Mouse (Mus musculus) cerebellum, postnatal 14 days (tissue): ENCODE data around the gene Arl4d.
A peak's percentile ranks its signal among the peaks of the same experiment; 100 is the strongest.
"Not testable (repeated sequence)": the region's sequence is repeated elsewhere in the genome, so short reads cannot be mapped to it uniquely, and the experiment has no call there.

Source experiments
- DNase-seq, 2 experiments: peaks; one replicate each; pipeline ENCODE4 v3.0.0; 2021; ENCODE audit warnings: mixed read lengths in 2 of 2

The Arl4d gene

DNA sequence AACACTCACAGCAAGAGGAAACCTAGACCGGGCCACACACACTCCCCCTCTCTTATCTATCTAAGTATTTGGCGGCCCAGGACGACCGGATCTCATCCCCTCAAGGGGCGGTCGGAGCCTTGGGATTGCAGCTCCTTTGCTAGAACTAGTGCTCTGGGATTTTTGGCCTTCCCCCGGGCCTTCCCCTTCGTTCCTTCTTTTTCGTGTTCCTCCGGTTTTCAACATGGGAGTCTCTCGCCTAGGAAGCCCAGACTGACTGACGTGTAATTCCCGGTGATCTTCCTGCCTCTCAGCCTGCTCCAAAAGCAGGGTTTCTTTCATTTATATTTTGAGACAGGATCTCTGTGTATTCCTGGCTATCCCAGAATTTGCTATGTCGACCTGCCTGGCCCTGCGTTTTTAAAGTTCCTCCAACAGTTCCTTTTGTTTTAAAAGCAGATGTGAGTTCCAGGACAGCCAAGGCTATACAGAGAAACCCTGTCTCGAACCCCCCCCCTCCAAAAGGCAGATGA lies 19.0 kb upstream of the Arl4d start:
- DNase-seq, result not testable (repeated sequence)

GRCm38 (mm10) chr11:101647093-101647492 lies 18.2 kb upstream of the Arl4d start:
- not testable (repeated sequence) for DNase-seq

- no peak for DNase-seq
Observed at GRCm38 (mm10) chr11:101656356-101656755, 9.0 kb upstream of the Arl4d start.

DNA sequence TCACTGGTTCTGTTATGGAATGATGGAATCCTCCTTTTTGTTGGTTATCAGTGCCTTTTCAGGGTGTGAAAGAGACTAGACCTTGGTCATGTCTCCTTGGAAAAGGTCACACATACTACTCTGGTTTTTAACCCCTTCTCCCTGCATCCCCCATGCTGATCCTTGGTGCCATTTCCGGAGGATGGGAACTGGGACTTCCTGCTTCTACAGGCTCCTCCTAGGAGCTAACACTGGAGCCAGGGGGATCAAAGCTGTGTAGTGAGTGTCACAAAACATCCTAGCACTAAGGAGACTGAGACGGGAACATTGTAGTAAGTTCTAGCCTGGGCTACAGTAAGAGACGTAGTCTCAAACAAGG lies 7.8 kb upstream of the Arl4d start:
- DNase-seq, result peak in 1 of 2 experiments; percentile 56

GRCm38 (mm10) chr11:101657886-101658750 lies 7.2 kb upstream of the Arl4d start:
- peak; percentile 89 to 91 for DNase-seq

GRCm38 (mm10) chr11:101658751-101659558 lies 6.4 kb upstream of the Arl4d start:
- DNase-seq, result peak; percentile 74 to 83

- no peak for DNase-seq
Observed at GRCm38 (mm10) chr11:101661191-101661590, 4.2 kb upstream of the Arl4d start.

DNA sequence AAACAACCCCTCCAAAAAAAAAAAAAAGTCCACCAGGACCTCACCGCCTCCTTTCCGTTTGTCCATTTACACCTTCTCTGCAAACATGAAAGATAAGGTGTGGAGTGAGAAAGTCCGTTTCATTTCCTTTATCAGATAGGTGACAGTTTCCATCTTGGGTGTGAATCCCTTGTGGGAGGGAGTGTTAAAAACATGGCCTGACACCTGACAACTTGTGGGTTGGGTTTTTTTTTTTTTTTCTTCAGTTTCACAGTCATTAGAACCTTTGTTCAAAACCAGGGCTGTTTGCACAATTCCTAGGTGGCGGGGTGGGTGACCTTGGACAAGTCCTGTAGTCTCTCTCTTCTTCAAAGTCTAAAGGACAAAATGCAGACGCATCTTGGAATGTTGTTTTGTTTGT lies 3.6 kb upstream of the Arl4d start:
- DNase-seq, result no peak

DNA sequence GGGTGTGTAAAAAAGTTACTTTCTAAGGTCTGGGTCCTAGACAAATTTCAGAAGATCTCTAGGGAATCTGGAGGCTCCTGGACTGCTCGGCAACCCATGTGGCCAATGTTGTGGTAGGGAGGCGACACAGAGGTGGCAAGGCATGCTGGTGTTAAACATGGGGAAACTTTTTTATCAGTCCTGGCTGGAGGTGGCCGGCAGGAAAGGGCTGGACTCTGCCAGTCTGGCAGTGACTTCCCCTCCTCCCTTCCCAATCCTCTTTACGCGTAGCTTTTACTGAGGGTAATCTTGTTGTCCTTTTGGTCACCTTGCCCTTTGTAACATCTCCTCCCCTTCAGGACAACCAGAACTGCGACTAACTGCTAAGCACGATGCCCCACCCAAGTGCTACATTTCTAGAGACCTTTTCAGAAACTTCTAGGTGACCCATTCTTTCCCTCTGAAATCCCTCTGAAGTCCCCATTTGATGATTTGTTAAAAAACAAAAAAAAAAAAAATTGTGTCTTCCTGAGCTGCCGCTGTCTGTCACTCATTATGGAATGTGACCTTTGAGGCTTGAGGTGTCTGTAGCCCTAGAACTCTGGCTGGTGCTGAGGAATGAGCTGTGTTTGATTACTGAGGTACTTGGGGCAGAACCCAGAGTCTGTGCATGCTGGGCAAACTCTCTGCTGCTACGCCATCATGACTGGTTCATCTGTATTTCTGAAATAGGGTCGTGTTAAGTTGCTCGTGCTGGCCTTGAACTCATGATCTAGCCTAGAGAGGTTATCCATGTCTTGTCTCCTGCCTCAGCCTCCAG lies 1.9 kb upstream of the Arl4d start:
- no peak for DNase-seq

- no peak for DNase-seq
Observed at GRCm38 (mm10) chr11:101665636-101665992, 273 bp downstream of the Arl4d start.

DNA sequence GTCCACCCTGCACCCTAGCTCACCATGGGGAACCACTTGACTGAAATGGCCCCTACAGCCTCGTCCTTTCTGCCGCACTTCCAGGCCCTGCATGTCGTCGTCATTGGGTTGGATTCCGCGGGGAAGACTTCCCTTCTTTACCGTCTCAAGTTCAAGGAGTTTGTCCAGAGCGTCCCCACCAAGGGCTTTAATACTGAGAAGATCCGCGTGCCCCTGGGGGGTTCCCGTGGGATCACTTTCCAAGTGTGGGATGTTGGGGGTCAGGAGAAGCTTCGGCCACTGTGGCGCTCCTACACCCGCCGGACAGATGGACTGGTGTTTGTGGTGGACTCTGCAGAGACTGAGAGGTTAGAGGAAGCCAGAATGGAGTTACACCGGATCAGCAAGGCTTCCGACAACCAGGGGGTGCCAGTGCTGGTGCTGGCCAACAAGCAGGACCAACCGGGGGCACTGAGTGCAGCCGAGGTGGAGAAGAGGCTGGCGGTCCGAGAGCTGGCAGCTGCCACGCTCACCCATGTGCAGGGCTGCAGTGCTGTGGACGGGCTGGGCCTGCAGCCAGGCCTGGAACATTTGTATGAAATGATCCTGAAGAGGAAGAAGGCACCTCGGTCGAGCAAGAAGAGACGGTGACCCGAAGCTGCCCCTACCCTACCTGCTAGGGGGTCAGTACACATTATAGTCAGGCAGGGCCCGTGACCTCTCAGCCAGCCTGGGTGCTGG lies 1.4 kb downstream of the Arl4d start:
- DNase-seq, result peak; percentile 55 to 60

DNA sequence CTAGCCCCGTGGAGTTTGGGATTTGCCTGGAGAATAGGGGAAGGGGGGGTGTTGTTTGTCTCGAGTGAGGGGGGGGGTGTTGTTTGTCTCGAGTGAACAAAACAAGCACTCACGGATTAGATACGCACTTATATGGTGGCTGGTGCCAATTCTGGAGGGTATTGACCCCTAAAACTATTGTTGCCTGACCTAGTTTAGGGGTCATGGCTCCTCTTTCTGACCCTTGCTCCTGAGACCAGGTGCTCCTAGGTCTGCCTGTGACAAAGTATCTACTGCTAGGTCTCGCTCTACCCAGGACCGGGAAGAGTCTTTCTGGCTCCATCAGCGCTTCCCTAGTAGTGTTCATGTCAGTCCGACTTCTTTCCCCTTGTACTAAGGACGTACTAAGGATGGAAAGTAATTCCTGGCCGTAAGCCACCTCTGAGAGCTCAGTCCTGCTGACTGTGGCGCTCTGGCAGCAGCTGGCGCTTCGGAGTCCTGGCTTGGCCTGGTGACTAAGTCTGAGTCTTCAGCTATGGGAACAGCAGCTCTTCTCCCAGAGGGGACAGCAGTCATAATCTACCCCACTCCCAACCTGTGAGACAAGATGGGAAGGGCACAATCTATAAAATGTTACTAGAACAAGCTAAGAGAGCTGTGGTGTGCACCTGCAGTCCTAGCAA lies 2.7 kb downstream of the Arl4d start:
- DNase-seq, result peak; percentile 34 to 48

GRCm38 (mm10) chr11:101668546-101669261 lies 3.4 kb downstream of the Arl4d start:
- peak; percentile 27 to 63 for DNase-seq

DNA sequence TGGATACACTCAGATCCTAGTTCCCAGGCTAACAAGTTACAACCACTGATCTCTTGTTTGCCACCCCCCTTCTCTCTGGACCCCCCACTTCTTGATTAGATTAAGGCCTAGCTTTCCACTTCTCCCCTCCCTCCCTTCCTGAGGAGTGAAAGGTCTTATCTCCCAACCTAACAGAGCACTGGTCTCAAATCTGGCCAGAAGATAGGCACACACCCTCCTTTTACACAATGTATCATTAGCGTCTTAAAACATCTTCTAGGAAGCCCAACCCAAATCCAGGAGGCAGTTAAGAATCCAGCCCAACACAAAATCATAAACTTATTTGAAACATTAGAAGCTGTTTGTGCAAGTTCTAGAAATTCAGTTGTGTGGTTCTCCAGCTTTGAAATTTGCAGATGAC lies 5.0 kb downstream of the Arl4d start:
- no peak for DNase-seq

DNA sequence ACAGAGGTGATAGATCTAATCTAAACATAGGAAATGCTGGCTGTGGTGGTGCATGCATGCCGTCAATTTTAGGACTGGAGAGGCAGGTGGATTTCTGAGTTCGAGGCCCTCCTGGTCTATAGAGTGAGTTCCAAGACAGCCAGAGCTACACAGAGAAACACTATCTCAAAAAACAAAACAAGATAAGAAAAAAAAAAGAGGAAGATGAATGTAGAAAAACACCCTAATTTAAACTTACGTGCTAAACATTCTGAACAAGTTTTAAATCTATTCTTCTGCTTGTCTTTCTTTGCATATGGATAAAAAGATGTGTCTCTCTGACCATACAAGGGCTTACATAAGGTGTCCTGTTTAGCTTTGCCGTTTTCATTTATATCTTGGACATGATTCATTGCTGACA lies 5.9 kb downstream of the Arl4d start:
- no peak for DNase-seq

DNA sequence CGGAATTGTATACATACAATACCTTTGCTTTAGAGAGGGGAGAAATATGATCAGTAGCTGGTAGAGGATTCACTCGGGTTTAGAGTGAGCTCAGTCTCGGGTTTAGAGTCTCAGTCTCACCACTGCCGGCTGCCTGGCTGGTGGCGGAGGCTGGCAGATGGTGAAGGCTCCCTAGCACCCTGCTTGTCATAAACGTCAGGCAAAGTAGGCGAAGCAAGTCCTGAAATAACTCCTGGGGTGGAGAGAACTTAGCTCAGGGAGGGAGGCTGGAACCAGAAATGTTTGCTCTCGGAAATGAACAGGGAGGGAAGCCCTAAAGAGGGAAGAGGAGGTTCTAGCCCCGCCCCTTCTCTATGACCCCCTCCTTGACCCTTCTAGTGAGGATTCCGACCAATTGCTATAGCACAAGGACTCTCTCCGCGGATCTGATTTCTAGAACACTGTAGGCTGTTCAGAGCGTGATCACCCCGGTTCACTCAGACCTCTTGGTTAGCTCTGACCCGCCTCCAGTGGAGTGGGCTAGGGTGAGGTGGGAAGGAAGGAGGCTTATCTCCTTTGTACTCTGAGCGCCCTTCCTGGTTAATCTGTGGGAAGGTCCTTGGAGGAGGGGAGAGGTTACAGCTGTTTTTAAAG lies 7.8 kb downstream of the Arl4d start:
- no peak for DNase-seq

DNA sequence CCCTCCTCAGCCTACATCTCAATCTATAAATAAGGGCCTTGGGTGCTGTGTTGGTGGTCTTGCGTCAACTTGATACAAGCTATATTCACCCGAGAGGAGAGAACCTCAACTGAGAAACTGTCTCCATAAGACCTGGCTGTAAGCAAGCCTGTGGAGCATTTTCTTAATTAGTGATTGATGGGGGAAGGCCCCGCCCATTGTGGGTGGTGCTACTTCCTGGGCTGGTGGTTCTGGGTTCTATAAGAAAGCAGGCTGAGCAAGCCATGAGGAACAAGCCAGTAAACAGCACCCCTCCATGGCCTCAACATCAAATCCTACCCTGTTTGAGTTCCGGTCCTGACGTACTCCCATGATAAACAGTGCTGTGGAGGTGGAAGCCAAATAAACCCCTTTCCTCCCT lies 8.8 kb downstream of the Arl4d start:
- DNase-seq, result no peak

- DNase-seq, result no peak
Observed at GRCm38 (mm10) chr11:101675349-101675748, 10.0 kb downstream of the Arl4d start.

- no peak for DNase-seq
Observed at GRCm38 (mm10) chr11:101677655-101678054, 12.3 kb downstream of the Arl4d start.

DNA sequence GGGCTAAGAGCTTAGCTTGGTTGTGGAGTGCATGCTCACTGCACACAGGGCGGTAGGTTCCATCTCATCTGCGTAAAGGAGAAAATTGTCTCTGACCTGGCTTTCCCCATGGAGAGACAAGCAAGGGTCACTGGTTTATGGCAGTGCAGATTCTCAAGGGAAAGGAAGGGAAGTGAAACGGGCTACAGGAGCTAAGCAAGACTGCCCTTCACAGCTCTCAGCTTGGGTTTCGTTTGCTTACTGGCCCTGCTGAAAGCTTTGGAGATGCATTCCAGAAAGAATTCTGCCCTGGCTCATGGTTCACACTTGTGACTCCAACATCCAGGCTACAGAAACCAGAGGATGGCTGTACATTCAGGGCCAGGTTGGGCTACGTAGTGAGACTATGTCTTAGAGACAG lies 13.4 kb downstream of the Arl4d start:
- DNase-seq, result no peak

DNA sequence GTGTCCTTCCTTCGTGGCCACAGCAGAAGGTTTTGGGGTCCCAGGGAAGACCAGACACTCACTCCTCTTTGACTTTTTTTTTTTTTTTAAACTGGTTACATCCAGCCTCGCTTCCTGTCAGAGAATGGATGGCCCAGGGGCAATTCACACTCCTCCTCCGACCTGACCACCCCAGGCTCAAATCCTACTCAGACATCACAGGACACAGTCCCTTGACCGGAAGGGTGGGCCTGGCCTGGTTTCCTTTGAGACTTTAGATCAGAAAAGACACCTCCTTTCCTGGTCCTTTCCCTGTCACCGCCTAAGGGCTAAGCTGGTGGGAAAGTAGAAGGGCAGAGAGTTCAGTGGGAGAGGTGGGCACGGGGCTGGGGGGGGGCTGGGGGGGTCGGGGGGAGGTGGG lies 14.6 kb downstream of the Arl4d start:
- DNase-seq, result no peak
